Mouse (Mus musculus) lung, embryonic 16.5 days (tissue): ENCODE data around the gene Elavl3. TPM values are rescaled to one million over a fixed set of nuclear protein-coding genes. Genes with fewer than 3 reads are reported as not detected.
A peak's percentile ranks its signal among the peaks of the same experiment; 100 is the strongest.

Source experiments
- ATAC-seq: fragments of 200-750 bp; cut with Nextera tagmentation; 2 replicates; pipeline ENCODE4 v1.8.0; 2017; ENCODE audit warnings: low read depth, mild to moderate bottlenecking, moderate library complexity
- H3K27ac ChIP-seq: fragments of 300-500 bp; sonication (generic); 2 replicates; pipeline ENCODE4 v1.5.1; 2014; ENCODE audit warnings: mild to moderate bottlenecking, control low read depth, low read length
- H3K27me3 ChIP-seq: fragments of 300-500 bp; sonication (generic); 2 replicates; pipeline ENCODE4 v1.6.1; 2014; ENCODE audit warnings: low read depth, low read length, mixed read lengths; ENCODE audit not compliant: control insufficient read depth, insufficient read depth
- H3K36me3 ChIP-seq: fragments of 300-500 bp; sonication (generic); 2 replicates; pipeline ENCODE4 v1.6.1; 2014; ENCODE audit warnings: low read length; ENCODE audit not compliant: control insufficient read depth, insufficient read depth
- H3K4me1 ChIP-seq: fragments of 300-500 bp; sonication (generic); replicated peaks from 2 replicates; pipeline ENCODE4 v1.6.1; 2014; ENCODE audit warnings: low read length, mixed read lengths; ENCODE audit not compliant: control insufficient read depth, insufficient read depth
- H3K4me2 ChIP-seq: fragments of 300-500 bp; sonication (generic); 2 replicates; pipeline ENCODE4 v1.6.1; 2014; ENCODE audit warnings: low read depth, low read length, control low read depth
- H3K4me3 ChIP-seq: fragments of 300-500 bp; sonication (generic); 2 replicates; pipeline ENCODE4 v1.5.1; 2014; ENCODE audit warnings: mild to moderate bottlenecking, low read length, control low read depth
- H3K9ac ChIP-seq: fragments of 300-500 bp; sonication (generic); 2 replicates; pipeline ENCODE4 v1.6.1; 2014; ENCODE audit warnings: low read length, control low read depth
- H3K9me3 ChIP-seq: fragments of 300-500 bp; sonication (generic); 2 replicates; pipeline ENCODE4 v1.6.1; 2016; ENCODE audit warnings: low read length; ENCODE audit not compliant: control insufficient read depth
- WGBS: fragments of 180-500 bp; shearing (Covaris S2); extraction: QIAGEN DNeasy Blood & Tissue Kit; methylation state at CpG from one replicate; pipeline ENCODE4 v1.1.7; 2014; 5-methylcytosine and 5-hydroxymethylcytosine counted together
- polyA plus RNA-seq: library from polyadenylated mRNA; unstranded; fragments of >200 nt; fragmentation: Nextera tagmentation; extraction: Ambion mirVana; gene quantifications from 2 replicates; pipeline ENCODE4 v1.2.1, GENCODE M21; 2015

The Elavl3 gene
- polyA plus RNA-seq, 1 experiment from 2014 or later = 0.18 TPM

GRCm38 (mm10) chr9:22066433-22066832 is 14.6 kb upstream of the Elavl3 start:
- no peak overlapping the region for H3K27ac ChIP-seq
- ATAC-seq = no peak
- no peaks in the 10 kb centered on the region for H3K27me3 ChIP-seq
- no peaks in the 10 kb centered on the region for H3K9me3 ChIP-seq
- no peak overlapping the region for H3K9ac ChIP-seq
- 68% methylated on average over 3 of the region's 3 CpGs for WGBS
- no peak overlapping the region for H3K4me2 ChIP-seq
- peaks cover 14% of the 10 kb centered on the region for H3K36me3 ChIP-seq
- H3K4me3 ChIP-seq = no peak overlapping the region
- H3K4me1 ChIP-seq = peaks cover 8% of the 10 kb centered on the region

GRCm38 (mm10) chr9:22065642-22066041 is 13.8 kb upstream of the Elavl3 start:
- ATAC-seq = no peak
- H3K36me3 ChIP-seq = peaks cover 14% of the 10 kb centered on the region
- H3K4me1 ChIP-seq = peaks cover 8% of the 10 kb centered on the region
- no peak overlapping the region for H3K9ac ChIP-seq
- H3K4me3 ChIP-seq = no peak overlapping the region
- WGBS = 92% methylated on average over 11 of the region's 11 CpGs
- H3K4me2 ChIP-seq = no peak overlapping the region
- H3K9me3 ChIP-seq = no peaks in the 10 kb centered on the region
- H3K27ac ChIP-seq = no peak overlapping the region
- H3K27me3 ChIP-seq = no peaks in the 10 kb centered on the region

- Histone ChIP-seq H3K4me2 (no peak overlapping the region), H3K9me3 (no peaks in the 10 kb centered on the region), H3K27ac (no peak overlapping the region), H3K9ac (no peak overlapping the region), H3K36me3 (peaks cover 20% of the 10 kb centered on the region), H3K4me3 (no peak overlapping the region), H3K27me3 (no peaks in the 10 kb centered on the region), H3K4me1 (no peaks in the 10 kb centered on the region)
- ATAC-seq = no peak
- 93% methylated on average over 3 of the region's 3 CpGs for WGBS
These were observed 12.5 kb upstream of the Elavl3 start for GRCm38 (mm10) chr9:22064341-22064740.

- H3K27me3 ChIP-seq = no peaks in the 10 kb centered on the region
- 79% methylated on average over 2 of the region's 2 CpGs for WGBS
- ATAC-seq = no peak
- no peak overlapping the region for H3K4me2 ChIP-seq
- H3K36me3 ChIP-seq = peaks cover 31% of the 10 kb centered on the region
- no peaks in the 10 kb centered on the region for H3K4me1 ChIP-seq
- H3K27ac ChIP-seq = no peak overlapping the region
- no peak overlapping the region for H3K9ac ChIP-seq
- H3K9me3 ChIP-seq = no peaks in the 10 kb centered on the region
- H3K4me3 ChIP-seq = no peak overlapping the region
These were observed 9.5 kb upstream of the Elavl3 start for GRCm38 (mm10) chr9:22061339-22061738.

- no peak for ATAC-seq
- Histone ChIP-seq H3K36me3 (peaks cover 24% of the 10 kb centered on the region), H3K4me3 (no peak overlapping the region), H3K4me1 (peaks cover 3% of the 10 kb centered on the region; the same call in 1 of the 2 replicates), H3K27ac (no peak overlapping the region), H3K4me2 (no peak overlapping the region), H3K9me3 (no peaks in the 10 kb centered on the region), H3K27me3 (peaks cover 15% of the 10 kb centered on the region), H3K9ac (no peak overlapping the region)
- 82% methylated on average over 9 of the region's 9 CpGs for WGBS
These were observed 6.2 kb upstream of the Elavl3 start for GRCm38 (mm10) chr9:22058011-22058424.

GRCm38 (mm10) chr9:22057031-22057517 is 5.3 kb upstream of the Elavl3 start:
- H3K4me3 ChIP-seq = no peak overlapping the region
- H3K36me3 ChIP-seq = peaks cover 20% of the 10 kb centered on the region
- WGBS = 91% methylated on average over 7 of the region's 9 CpGs
- peaks cover 24% of the 10 kb centered on the region for H3K27me3 ChIP-seq
- H3K27ac ChIP-seq = no peak overlapping the region
- H3K9me3 ChIP-seq = no peaks in the 10 kb centered on the region
- H3K9ac ChIP-seq = no peak overlapping the region
- ATAC-seq = no peak
- H3K4me2 ChIP-seq = no peak overlapping the region
- peaks cover 3% of the 10 kb centered on the region; the same call in 1 of the 2 replicates for H3K4me1 ChIP-seq

- no peak for ATAC-seq
- H3K9me3 ChIP-seq = no peaks in the 10 kb centered on the region
- peaks cover 9% of the 10 kb centered on the region; the same call in 1 of the 2 replicates for H3K4me1 ChIP-seq
- no peak overlapping the region for H3K4me2 ChIP-seq
- 65% methylated on average over 9 of the region's 9 CpGs for WGBS
- no peak overlapping the region for H3K27ac ChIP-seq
- H3K9ac ChIP-seq = no peak overlapping the region
- H3K36me3 ChIP-seq = peaks cover 20% of the 10 kb centered on the region
- H3K27me3 ChIP-seq = peaks cover 31% of the 10 kb centered on the region
- no peak overlapping the region for H3K4me3 ChIP-seq
These were observed 4.6 kb upstream of the Elavl3 start for GRCm38 (mm10) chr9:22056303-22056910.

- Histone ChIP-seq H3K4me3 (no peak overlapping the region), H3K27me3 (peaks cover 38% of the 10 kb centered on the region), H3K9me3 (no peaks in the 10 kb centered on the region), H3K27ac (no peak overlapping the region), H3K36me3 (peaks cover 20% of the 10 kb centered on the region), H3K4me1 (peaks cover 14% of the 10 kb centered on the region; the same call in 1 of the 2 replicates), H3K4me2 (no peak overlapping the region), H3K9ac (no peak overlapping the region)
- 25% methylated on average over 29 of the region's 29 CpGs for WGBS
- ATAC-seq = no peak
These were observed 3.9 kb upstream of the Elavl3 start for GRCm38 (mm10) chr9:22055713-22056112.

GRCm38 (mm10) chr9:22054411-22055076 is 2.7 kb upstream of the Elavl3 start:
- Histone ChIP-seq H3K27ac (no peak overlapping the region), H3K36me3 (peaks cover 16% of the 10 kb centered on the region), H3K27me3 (peaks cover 49% of the 10 kb centered on the region), H3K9me3 (no peaks in the 10 kb centered on the region), H3K4me1 (peaks cover 18% of the 10 kb centered on the region; the same call in 1 of the 2 replicates), H3K4me3 (no peak overlapping the region), H3K9ac (no peak overlapping the region), H3K4me2 (0 out of 2 replicates have a peak overlapping the region, but pooled peaks have one; percentile 9)
- 3% methylated on average over 32 of the region's 32 CpGs for WGBS
- ATAC-seq = peak; percentile 27; the same call in 1 of the 2 replicates
